Mouse (Mus musculus) midbrain, embryonic 11.5 days (tissue): ENCODE data around the gene Aim2. TPM values are rescaled to one million over a fixed set of nuclear protein-coding genes. Genes with fewer than 3 reads are reported as not detected.
"Not testable (repeated sequence)": the region's sequence is repeated elsewhere in the genome, so short reads cannot be mapped to it uniquely, and the experiment has no call there.

Experiments
- ATAC-seq: fragments of 200-750 bp; cut with Nextera tagmentation; 2 replicates; pipeline ENCODE4 v1.8.0; 2017; ENCODE audit warnings: moderate TSS enrichment, moderate library complexity; ENCODE audit not compliant: low FRiP score
- DNase-seq: peaks from one replicate; pipeline ENCODE4 v3.0.0; 2015; ENCODE audit warnings: low spot score; ENCODE audit errors: missing footprints
- H3K27ac ChIP-seq: fragments of 300-500 bp; sonication (generic); 2 replicates; pipeline ENCODE4 v1.5.1; 2014; ENCODE audit warnings: low read depth, low read length
- H3K27me3 ChIP-seq: fragments of 300-500 bp; sonication (generic); 2 replicates; pipeline ENCODE4 v1.6.1; 2014; ENCODE audit warnings: mild to moderate bottlenecking, low read length, moderate library complexity, mixed read lengths; ENCODE audit not compliant: control insufficient read depth, insufficient read depth
- H3K36me3 ChIP-seq: fragments of 300-500 bp; sonication (generic); 2 replicates; pipeline ENCODE4 v1.6.1; 2014; ENCODE audit warnings: mild to moderate bottlenecking, low read length, moderate library complexity, mixed read lengths; ENCODE audit not compliant: control insufficient read depth, insufficient read depth
- H3K4me1 ChIP-seq: fragments of 300-500 bp; sonication (generic); 2 replicates; pipeline ENCODE4 v1.6.1; 2014; ENCODE audit warnings: low read length; ENCODE audit not compliant: control insufficient read depth, insufficient read depth
- H3K4me2 ChIP-seq: fragments of 300-500 bp; sonication (generic); 2 replicates; pipeline ENCODE4 v1.6.1; 2014; ENCODE audit warnings: mild to moderate bottlenecking, moderate library complexity
- H3K4me3 ChIP-seq: fragments of 300-500 bp; sonication (generic); 2 replicates; pipeline ENCODE4 v1.5.1; 2014; ENCODE audit warnings: low read depth, low read length
- H3K9ac ChIP-seq: fragments of 300-500 bp; sonication (generic); 2 replicates; pipeline ENCODE4 v1.6.1; 2014; ENCODE audit warnings: low read length
- H3K9me3 ChIP-seq: fragments of 300-500 bp; sonication (generic); 2 replicates; pipeline ENCODE4 v1.6.1; 2016; ENCODE audit warnings: low read length; ENCODE audit not compliant: control insufficient read depth
- WGBS: fragments of 180-500 bp; shearing (Covaris S2); extraction: QIAGEN DNeasy Blood & Tissue Kit; methylation state at CpG from one replicate; pipeline ENCODE4 v1.1.7; 2014; 5-methylcytosine and 5-hydroxymethylcytosine counted together
- polyA plus RNA-seq: library from polyadenylated mRNA; unstranded; fragments of >200 nt; fragmentation: Nextera tagmentation; extraction: Ambion mirVana; gene quantifications from 2 replicates; pipeline ENCODE4 v1.2.1, GENCODE M21; 2014

The Aim2 gene
- 4.1 and 6.6 TPM in 2 replicates for polyA plus RNA-seq

GRCm38 (mm10) chr1:173350372-173350957, at the start of gene Aim2:
Gene Aim2, plus strand, starts transcription at chr1:173350879.
- peak within 1 kb of the TSS; percentile 60 for H3K4me2 ChIP-seq
- H3K9ac ChIP-seq: peak within 1 kb of the TSS; percentile 71
- H3K9me3 ChIP-seq: no peaks in the 10 kb centered on the region
- DNase-seq (peak; percentile 90), ATAC-seq (peak; percentile 79)
- H3K4me3 ChIP-seq: peak within 1 kb of the TSS; percentile 43
- peaks cover 19% of the 10 kb centered on the region for H3K4me1 ChIP-seq
- no peak within 1 kb of the TSS for H3K27ac ChIP-seq
- 8% methylated on average over 10 of the region's 10 CpGs for WGBS
- H3K27me3 ChIP-seq: no peaks in the 10 kb centered on the region
- H3K36me3 ChIP-seq: no peaks in the 10 kb centered on the region

DNA sequence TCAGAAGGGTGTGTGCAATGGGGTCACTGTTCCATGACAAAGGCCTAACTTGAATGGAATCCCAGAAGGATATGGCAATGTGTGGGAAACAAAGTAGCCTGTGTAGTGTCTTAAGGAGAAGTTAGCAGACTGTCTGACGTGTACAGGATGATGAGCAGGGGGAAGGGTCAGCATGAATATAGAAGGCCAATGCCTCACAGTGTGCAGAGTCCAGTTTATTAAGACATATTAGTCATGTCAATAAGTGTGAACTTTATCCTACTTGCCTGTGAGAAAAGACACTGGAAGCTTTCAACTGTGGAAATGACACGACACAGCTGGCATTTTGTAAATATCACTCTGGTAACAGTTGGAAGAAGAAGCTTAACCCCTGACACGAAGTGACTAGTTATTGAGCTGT, 47.9 kb upstream of the Aim2 start:
- not testable (repeated sequence) for H3K27me3 ChIP-seq, H3K4me3 ChIP-seq, ATAC-seq, H3K9ac ChIP-seq, H3K4me1 ChIP-seq, H3K36me3 ChIP-seq, H3K27ac ChIP-seq, H3K9me3 ChIP-seq, H3K4me2 ChIP-seq, DNase-seq
- WGBS: 55% methylated on average over 3 of the region's 3 CpGs

- not testable (repeated sequence) for H3K4me2 ChIP-seq, H3K9ac ChIP-seq, H3K4me1 ChIP-seq, H3K27ac ChIP-seq, H3K4me3 ChIP-seq, H3K27me3 ChIP-seq, H3K36me3 ChIP-seq, H3K9me3 ChIP-seq, ATAC-seq, DNase-seq
- 91% methylated on average over 7 of the region's 7 CpGs for whole genome bisulfite sequencing
Observed at GRCm38 (mm10) chr1:173313535-173314050, 37.1 kb upstream of the Aim2 start.

- DNase-seq (no peak), ATAC-seq (no peak)
- 92% methylated on average over 3 of the region's 3 CpGs for WGBS
- Histone ChIP-seq H3K27ac (no peak overlapping the region), H3K36me3 (no peaks in the 10 kb centered on the region), H3K9ac (no peak overlapping the region), H3K4me2 (no peak overlapping the region), H3K27me3 (no peaks in the 10 kb centered on the region), H3K9me3 (no peaks in the 10 kb centered on the region), H3K4me3 (no peak overlapping the region), H3K4me1 (no peaks in the 10 kb centered on the region)
Observed at GRCm38 (mm10) chr1:173315725-173316124, 35.0 kb upstream of the Aim2 start.

- H3K36me3 ChIP-seq: no peaks in the 10 kb centered on the region
- no peak for DNase-seq
- no peaks in the 10 kb centered on the region for H3K27me3 ChIP-seq
- ATAC-seq: no peak
- no peak overlapping the region for H3K4me3 ChIP-seq
- no peak overlapping the region for H3K27ac ChIP-seq
- H3K9me3 ChIP-seq: no peaks in the 10 kb centered on the region
- 87% methylated on average over 2 of the region's 2 CpGs for WGBS
- H3K4me1 ChIP-seq: no peaks in the 10 kb centered on the region
- H3K4me2 ChIP-seq: no peak overlapping the region
- no peak overlapping the region for H3K9ac ChIP-seq
Observed at GRCm38 (mm10) chr1:173317925-173318477, 32.7 kb upstream of the Aim2 start.

GRCm38 (mm10) chr1:173321593-173322248, 29.0 kb upstream of the Aim2 start:
- H3K9me3 ChIP-seq: no peaks in the 10 kb centered on the region
- H3K4me1 ChIP-seq: no peaks in the 10 kb centered on the region
- 76% methylated on average over 8 of the region's 8 CpGs for WGBS
- ATAC-seq (no peak), DNase-seq (no peak)
- no peak overlapping the region for H3K9ac ChIP-seq
- no peak overlapping the region for H3K27ac ChIP-seq
- no peak overlapping the region for H3K4me3 ChIP-seq
- H3K27me3 ChIP-seq: no peaks in the 10 kb centered on the region
- no peak overlapping the region for H3K4me2 ChIP-seq
- no peaks in the 10 kb centered on the region for H3K36me3 ChIP-seq

DNA sequence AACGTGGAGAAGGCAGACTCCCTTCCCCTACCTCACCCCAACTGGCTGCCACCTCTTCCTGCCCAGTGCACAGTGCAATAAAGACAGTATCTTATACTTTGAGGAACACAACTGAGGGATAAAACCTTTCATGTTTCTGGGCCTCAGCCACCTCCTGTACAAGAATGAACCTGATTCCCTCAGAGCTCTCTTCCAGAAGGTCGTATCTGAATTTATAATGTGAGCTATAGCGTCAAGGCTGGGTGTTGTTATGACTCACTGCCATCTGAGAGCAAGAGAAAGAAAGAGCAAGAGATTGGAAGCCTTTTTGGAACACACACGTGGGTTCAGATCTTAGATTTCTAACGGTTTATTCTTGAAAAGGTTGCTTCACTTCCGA, 28.4 kb upstream of the Aim2 start:
- Histone ChIP-seq H3K9ac (no peak overlapping the region), H3K4me1 (no peaks in the 10 kb centered on the region), H3K4me2 (no peak overlapping the region), H3K36me3 (no peaks in the 10 kb centered on the region), H3K27ac (no peak overlapping the region), H3K4me3 (no peak overlapping the region), H3K9me3 (no peaks in the 10 kb centered on the region), H3K27me3 (no peaks in the 10 kb centered on the region)
- WGBS: 78% methylated on average over 6 of the region's 6 CpGs
- ATAC-seq: no peak
- no peak for DNase-seq

GRCm38 (mm10) chr1:173323839-173324585, 26.7 kb upstream of the Aim2 start:
- H3K9me3 ChIP-seq: no peaks in the 10 kb centered on the region
- no peaks in the 10 kb centered on the region for H3K27me3 ChIP-seq
- H3K27ac ChIP-seq: no peak overlapping the region
- WGBS: 32% methylated on average over 5 of the region's 5 CpGs
- H3K4me3 ChIP-seq: no peak overlapping the region
- H3K36me3 ChIP-seq: no peaks in the 10 kb centered on the region
- DNase-seq (peak; percentile 92), ATAC-seq (peak; percentile 49; the same call in 1 of the 2 replicates)
- H3K4me2 ChIP-seq: no peak overlapping the region
- no peak overlapping the region for H3K9ac ChIP-seq
- no peaks in the 10 kb centered on the region for H3K4me1 ChIP-seq

- H3K4me3 ChIP-seq: no peak overlapping the region
- H3K4me2 ChIP-seq: no peak overlapping the region
- H3K9ac ChIP-seq: no peak overlapping the region
- no peak for ATAC-seq
- H3K27ac ChIP-seq: no peak overlapping the region
- no peaks in the 10 kb centered on the region for H3K4me1 ChIP-seq
- no peaks in the 10 kb centered on the region for H3K27me3 ChIP-seq
- no peak for DNase-seq
- H3K36me3 ChIP-seq: no peaks in the 10 kb centered on the region
- 80% methylated on average over 4 of the region's 4 CpGs for WGBS
- no peaks in the 10 kb centered on the region for H3K9me3 ChIP-seq
Observed at GRCm38 (mm10) chr1:173324961-173325360, 25.7 kb upstream of the Aim2 start.
